Mouse (Mus musculus): ENCODE measurements around the gene Gm12394. TPM values are rescaled to one million over a fixed set of nuclear protein-coding genes. Genes with fewer than 3 reads are reported as not detected.
"Not testable (repeated sequence)": the region's sequence is repeated elsewhere in the genome, so short reads cannot be mapped to it uniquely, and the experiment has no call there.

Gene Gm12394
- total RNA-seq, 2 experiments from 2014 or later = 0.11 TPM

DNA sequence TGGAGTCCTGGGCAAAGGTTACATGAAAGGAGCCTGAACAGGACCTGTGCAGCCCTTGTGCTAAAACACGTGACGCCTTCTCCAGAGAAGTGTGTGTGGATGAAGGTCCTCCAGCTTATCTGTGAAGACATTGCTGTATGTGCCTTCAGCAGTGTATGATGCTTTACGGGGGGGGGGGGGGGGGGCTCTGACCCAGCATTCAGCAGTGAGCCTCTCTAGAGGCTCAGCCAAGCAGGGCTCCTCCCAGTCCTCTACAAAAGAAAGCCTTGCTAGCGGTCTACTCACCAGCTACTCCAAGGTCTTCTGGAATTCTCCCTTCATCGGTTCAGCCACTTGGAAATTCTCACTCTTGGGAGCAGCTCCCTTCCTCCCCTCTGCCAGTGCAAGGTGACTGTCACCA lies 6.9 kb upstream of the Gm12394 start:
- DNase-seq (ENCODE audit: low spot score in 2 of 2) = not testable (repeated sequence)

DNA sequence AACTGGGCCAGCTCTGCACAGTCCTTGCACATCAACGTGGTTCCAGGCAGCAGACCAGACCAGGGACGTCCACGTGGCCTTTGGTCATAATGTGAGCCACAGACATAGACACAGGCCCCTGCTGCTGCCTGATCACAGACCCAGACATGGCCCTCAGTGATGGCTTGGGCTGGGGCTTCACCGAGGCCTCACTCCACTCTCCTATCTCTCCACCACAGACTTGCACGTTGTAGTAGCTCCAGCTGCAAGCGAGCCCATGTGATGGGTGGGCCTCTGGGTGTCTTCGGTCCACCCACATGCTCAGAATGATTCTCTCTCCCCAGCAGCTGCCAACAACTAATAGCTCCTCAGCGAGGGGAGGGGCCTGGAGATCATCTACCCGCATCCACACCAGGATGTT lies 3.9 kb upstream of the Gm12394 start:
- DNase-seq (ENCODE audit: low spot score in 2 of 2) = not testable (repeated sequence)

DNA sequence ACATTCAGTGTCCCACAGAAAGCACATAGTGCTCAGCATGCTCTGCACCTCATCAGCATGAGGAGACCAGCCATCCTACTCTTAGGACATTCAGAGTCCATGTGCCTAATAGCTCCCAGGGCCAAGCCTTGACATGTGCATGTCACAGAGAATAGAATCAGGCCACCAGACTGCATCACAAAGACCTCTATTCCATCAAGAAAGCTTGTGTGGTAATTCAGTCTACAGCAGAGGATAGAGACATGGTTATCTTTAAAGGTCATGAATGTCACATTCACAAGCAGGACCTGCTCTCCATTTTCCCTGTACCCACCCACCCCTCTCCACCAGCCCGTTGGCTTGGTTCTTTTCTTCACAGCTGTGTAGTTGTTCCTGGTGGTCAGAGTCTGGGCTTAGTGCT lies 2.8 kb downstream of the Gm12394 start, which contains the start of gene Fam205a1:
Gene Fam205a1, minus strand, starts transcription at position 101 of the 400 bp plus-strand sequence.
- not testable (repeated sequence) for DNase-seq (ENCODE audit: low spot score in 2 of 2)

DNA sequence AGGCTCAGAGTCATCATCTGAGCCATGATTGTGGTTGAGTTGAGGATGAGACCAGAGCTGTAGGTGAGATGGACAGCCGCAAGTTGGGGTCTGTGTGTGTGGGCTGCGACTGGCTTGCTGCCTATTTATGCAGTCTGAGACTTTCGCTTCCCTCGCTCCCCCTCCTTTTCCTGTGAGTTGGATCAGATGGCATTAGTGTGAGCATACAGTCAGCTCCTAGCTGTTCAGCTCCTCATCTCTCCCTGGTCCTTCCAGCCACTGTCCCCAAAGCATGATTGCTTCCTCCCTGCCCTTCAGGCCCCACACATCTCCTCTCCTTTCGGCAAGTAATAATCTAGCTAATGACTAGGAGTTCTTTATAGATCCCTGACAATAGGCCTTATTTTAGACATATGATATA lies 82.7 kb downstream of the Gm12394 start, which contains the start of gene Ccl21a:
Gene Ccl21a, minus strand, starts transcription at position 101 of the 400 bp plus-strand sequence.
- not testable (repeated sequence) for DNase-seq (ENCODE audit: low spot score in 2 of 2)

DNA sequence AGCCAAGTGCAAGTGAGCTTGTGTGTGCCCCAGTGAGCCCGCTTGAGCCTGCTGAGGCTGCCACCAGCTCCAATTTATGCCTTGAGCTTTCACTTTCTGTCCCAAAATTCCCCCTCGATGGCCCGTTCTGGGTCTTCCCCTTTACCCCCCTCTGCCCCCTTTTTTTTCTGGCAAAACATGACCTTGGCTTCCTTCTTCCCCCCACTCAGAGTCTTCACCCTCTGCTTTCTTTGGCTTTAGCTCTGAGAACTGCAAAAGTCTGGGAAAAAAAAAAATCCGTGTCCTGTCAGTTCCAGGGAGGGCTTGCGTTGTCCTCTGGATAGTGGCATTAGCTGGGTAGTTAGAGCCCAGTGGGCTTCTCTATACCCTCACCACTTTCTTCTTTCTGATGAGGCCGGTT lies 100.1 kb downstream of the Gm12394 start, which contains the start of gene Ccl19:
Gene Ccl19, minus strand, starts transcription at position 101 of the 400 bp plus-strand sequence.
- not testable (repeated sequence) for DNase-seq (ENCODE audit: low spot score in 2 of 2)

DNA sequence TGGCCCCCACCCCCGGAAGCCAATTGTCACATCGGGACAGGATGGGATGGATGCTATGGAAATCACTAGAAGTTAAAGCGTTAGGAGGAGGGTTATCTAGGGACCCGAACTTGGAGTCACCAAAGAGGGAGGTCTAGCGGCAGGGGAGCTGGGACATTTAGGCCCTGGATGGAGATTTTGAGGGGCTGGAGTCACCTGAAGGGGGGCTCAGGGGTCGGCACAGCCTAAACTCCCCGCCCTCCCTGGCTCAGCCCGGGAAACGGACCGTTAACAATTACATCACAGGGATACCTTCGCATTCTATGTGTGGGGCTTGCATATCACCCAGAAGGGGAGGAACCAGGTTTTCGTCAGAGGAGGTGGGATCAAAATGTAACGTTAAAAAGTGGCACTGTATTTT lies 121.3 kb downstream of the Gm12394 start, which contains the start of gene 4930578G10Rik:
Gene 4930578G10Rik, plus strand, starts transcription at position 301 of the 400 bp plus-strand sequence.
- not testable (repeated sequence) for DNase-seq (ENCODE audit: low spot score in 2 of 2)

Other genes with a start within 250 kb of the Gm12394 start
- not detected for gene Gm10591, start 244.6 kb downstream of the Gm12394 start, total RNA-seq (2021)
- gene Gm2564, start 227.1 kb downstream of the Gm12394 start, total RNA-seq (2021) = 1 to 10 TPM; 1.6 to 4.5 TPM
- gene Ccl27b, start 201.5 kb downstream of the Gm12394 start, total RNA-seq (2021) = not detected
- not detected for gene Il11ra2, start 194.9 kb downstream of the Gm12394 start, total RNA-seq (2021)
- gene 4930578G10Rik, start 121.2 kb downstream of the Gm12394 start, total RNA-seq (2021) = under 1 TPM in 1 of 2 experiments, not detected in 1; 0.73 TPM
- gene Ccl19, start 100.2 kb downstream of the Gm12394 start, total RNA-seq (2021) = under 1 TPM in 1 of 2 experiments, not detected in 1; 0.85 TPM
- gene Ccl21a, start 82.8 kb downstream of the Gm12394 start, total RNA-seq (2021) = 10 to 100 TPM in 1 of 2 experiments, 1 to 10 TPM in 1; 8.9 to 12.0 TPM
- not detected for gene Fam205a1, start 2.9 kb downstream of the Gm12394 start, total RNA-seq (2021)
- not detected for gene Fam205c, start 17.5 kb upstream of the Gm12394 start, total RNA-seq (2021)
- gene Phf24, start 59.9 kb upstream of the Gm12394 start, total RNA-seq (2021) = 1 to 10 TPM; 3.4 to 5.4 TPM
- gene Dnajb5, start 93.0 kb upstream of the Gm12394 start, total RNA-seq (2021) = 10 to 100 TPM; 17.7 to 19.1 TPM
- not detected for gene 1700022I11Rik, start 112.8 kb upstream of the Gm12394 start, total RNA-seq (2021)
- gene Vcp, start 143.7 kb upstream of the Gm12394 start, total RNA-seq (2021) = 100 to 1,000 TPM; 283 to 294 TPM
- gene Fancg, start 153.7 kb upstream of the Gm12394 start, total RNA-seq (2021) = 10 to 100 TPM; 11.7 to 14.9 TPM
- gene Pigo, start 169.0 kb upstream of the Gm12394 start, total RNA-seq (2021) = 10 to 100 TPM; 21.7 to 25.0 TPM
- gene Stoml2, start 174.9 kb upstream of the Gm12394 start, total RNA-seq (2021) = 100 to 1,000 TPM; 193 to 202 TPM
- 10 to 100 TPM; 37.6 to 40.8 TPM for gene Fam214b, start 189.4 kb upstream of the Gm12394 start, total RNA-seq (2021)
- gene Unc13b, start 202.2 kb upstream of the Gm12394 start, total RNA-seq (2021) = 10 to 100 TPM; 14.0 to 17.4 TPM